ENCODE assay signal across 18 mouse cellular contexts in genomic region chr19:4217855-4218254, GRCm38 (mm10). TPM values are rescaled to one million over a fixed set of nuclear protein-coding genes. Genes with fewer than 3 reads are reported as not detected.
DNase-seq lines count a peak whose midpoint lies in the region; ATAC-seq and TF ChIP-seq lines count a peak whose summit lies in the region.
"Had no signal": no experiment of that assay in that cellular context is flagged by ENCODE, and none has a peak within 500 bp of the region (broad histone marks: within the 10 kb centered on the region; RNA-seq: fewer than 3 reads in every experiment).

No protein-coding gene starts in this region.

- no peak for TF ChIP-seq POLR2A in myocyte (IDR thresholded peaks at IDR 0.05; ENCODE audit: insufficient read length, low read depth)

- H3K4me3 ChIP-seq in intestine, embryonic 15.5 days (replicated peaks): no peak overlapping the region
- H3K4me3 ChIP-seq in myocyte: no peak overlapping the region
- no peak overlapping the region for H3K4me3 ChIP-seq in hindbrain, embryonic 16.5 days (ENCODE audit: low read length)
- H3K4me3 ChIP-seq: erythroblast, embryonic 14.5 days; hindbrain, embryonic 10.5 days; liver, embryonic 15.5 days had no signal

- no peak overlapping the region for H3ac ChIP-seq in myocyte (ENCODE audit: control insufficient read depth, insufficient read length)

- peak; percentile 85 for DNase-seq in Patski (ENCODE audit: low read depth, low spot score)
- DNase-seq in adipocyte (ENCODE audit: low spot score): peak; percentile 50
- no peak for DNase-seq in kidney, adult 8-10 months
- DNase-seq in lung, adult 18-20 months: no peak
- DNase-seq: cerebellum, adult 9-11 months; heart, adult 11 months; kidney, postnatal 25 days; right cerebral cortex, postnatal 14 days had no signal

- no peak for TF ChIP-seq CTCF in Patski (IDR thresholded peaks at IDR 0.05)

- H3K9ac ChIP-seq in intestine, embryonic 15.5 days: no peak overlapping the region
- H3K9ac ChIP-seq in hindbrain, embryonic 16.5 days (ENCODE audit: low read depth, low read length): no peak overlapping the region
- H3K9ac ChIP-seq: liver, embryonic 15.5 days had no signal

- no peak for ATAC-seq in Patski
- no peak for ATAC-seq in intestine, embryonic 15.5 days
- ATAC-seq in hindbrain, embryonic 16.5 days: no peak
- ATAC-seq: forebrain, embryonic 14.5 days had no signal

- CTCF ChIA-PET in Patski (lab: Charles Lee): interaction anchor here (0.9 to 20.5 kb wide), 4 partner anchors 6 to 93 kb away, joined by 3 to 396 read pairs (median 200); partner anchors contain the start of genes AC109138.7, Clcf1, Pold4 and Rad9a

- peak overlapping the region; percentile 91; the same call in 1 of the 2 replicates for H3K4me2 ChIP-seq in intestine, embryonic 15.5 days (replicated peaks)
- H3K4me2 ChIP-seq in myocyte (ENCODE audit: low read depth): peak overlapping the region; percentile 10
- H3K4me2 ChIP-seq in hindbrain, embryonic 16.5 days (ENCODE audit: low read length): no peak overlapping the region
- H3K4me2 ChIP-seq: liver, embryonic 15.5 days had no signal

- in situ Hi-C loops in Patski (cut with MboI; ENCODE audit: low pct_unique_long_range_greater_than_20kb): no loop called here

- H3K4me1 ChIP-seq in intestine, embryonic 15.5 days (replicated peaks): peaks cover 86% of the 10 kb centered on the region
- peaks cover 36% of the 10 kb centered on the region for H3K4me1 ChIP-seq in hindbrain, embryonic 16.5 days (ENCODE audit: control insufficient read depth, insufficient read depth, low read depth, low read length)

- H3K9me3 ChIP-seq in intestine, embryonic 15.5 days: no peaks in the 10 kb centered on the region
- H3K9me3 ChIP-seq in hindbrain, embryonic 16.5 days (ENCODE audit: control insufficient read depth, low read length): no peaks in the 10 kb centered on the region
- H3K9me3 ChIP-seq: hindbrain, embryonic 10.5 days; liver, embryonic 15.5 days had no signal

- peaks cover 4% of the 10 kb centered on the region; the same call in 1 of the 2 replicates for H3K36me3 ChIP-seq in intestine, embryonic 15.5 days
- no peaks in the 10 kb centered on the region for H3K36me3 ChIP-seq in myocyte (ENCODE audit: control insufficient read depth, insufficient read depth)
- no peaks in the 10 kb centered on the region for H3K36me3 ChIP-seq in hindbrain, embryonic 16.5 days (ENCODE audit: control insufficient read depth, insufficient read depth, low read length)
- H3K36me3 ChIP-seq: hindbrain, embryonic 10.5 days; liver, embryonic 15.5 days had no signal

- POLR2A ChIA-PET in Patski (lab: Charles Lee): interaction anchor here (1.0 to 16.4 kb wide), 6 partner anchors 9 to 53 kb away, joined by 3 to 199 read pairs (median 4); partner anchors contain the start of genes Pold4 and Rad9a

- WGBS in intestine, embryonic 15.5 days: 28% methylated on average over 3 of the region's 3 CpGs
- WGBS in hindbrain, embryonic 16.5 days: 46% methylated on average over 3 of the region's 3 CpGs

- H3K27me3 ChIP-seq in Patski: no peaks in the 10 kb centered on the region
- no peaks in the 10 kb centered on the region for H3K27me3 ChIP-seq in intestine, embryonic 15.5 days (replicated peaks)
- H3K27me3 ChIP-seq in myocyte (ENCODE audit: control insufficient read depth, insufficient read depth, insufficient read length): no peaks in the 10 kb centered on the region
- H3K27me3 ChIP-seq in hindbrain, embryonic 16.5 days (replicated peaks; ENCODE audit: control insufficient read depth, insufficient read depth, low read length): peaks cover 19% of the 10 kb centered on the region

- peaks cover 37% of the 10 kb centered on the region for H3K79me2 ChIP-seq in myocyte (ENCODE audit: control insufficient read depth, insufficient read depth)

- peak overlapping the region; percentile 70 for H3K27ac ChIP-seq in intestine, embryonic 15.5 days
- no peak overlapping the region for H3K27ac ChIP-seq in hindbrain, embryonic 16.5 days (ENCODE audit: low read depth, low read length)
- H3K27ac ChIP-seq: hindbrain, embryonic 10.5 days; liver, embryonic 15.5 days had no signal

TF ChIP-seq in myocyte, 11 proteins besides CTCF, POLR2A, EP300 and RAD21:
- TF ChIP-seq REST (IDR thresholded peaks at IDR 0.05; ENCODE audit: insufficient read depth, insufficient read length): no peak
- no peak for TF ChIP-seq TCF12 (IDR thresholded peaks at IDR 0.05; ENCODE audit: insufficient read depth, poor library complexity, severe bottlenecking)

RNA-seq across cellular contexts. Expression of gene AC109138.7, which starts 3.7 kb away (rescaled TPM):
- polyA plus RNA-seq in Patski (2021): 0.62 TPM
- polyA plus RNA-seq in intestine, embryonic 15.5 days (2015; fragmentation: Nextera tagmentation; extraction: Ambion mirVana): not detected in 2 replicates
- not detected for polyA plus RNA-seq in myocyte (2012; fragmentation: generic; extraction: Trizol)
- polyA plus RNA-seq in hindbrain, embryonic 16.5 days (2015; fragmentation: Nextera tagmentation; extraction: Ambion mirVana): not detected in 2 replicates
- polyA plus RNA-seq: erythroblast, embryonic 14.5 days; forebrain, embryonic 14.5 days; heart, embryonic 16.5 days; hindbrain, embryonic 10.5 days; liver, embryonic 15.5 days; neural tube, embryonic 14.5 days; thymus, postnatal 0 days had no signal

RNA-seq across cellular contexts. Expression of gene Clcf1, which starts 3.8 kb away (rescaled TPM):
- polyA plus RNA-seq in Patski (2021) (122 TPM), myocyte (2012; fragmentation: generic; extraction: Trizol) (11.5 TPM)
- 5.7 and 5.9 TPM in 2 replicates for polyA plus RNA-seq in intestine, embryonic 15.5 days (2015; fragmentation: Nextera tagmentation; extraction: Ambion mirVana)
- 1.0 and 1.1 TPM in 2 replicates for polyA plus RNA-seq in hindbrain, embryonic 16.5 days (2015; fragmentation: Nextera tagmentation; extraction: Ambion mirVana)
- polyA plus RNA-seq: erythroblast, embryonic 14.5 days had no signal

RNA-seq across cellular contexts. Expression of gene Pold4, which starts 13.8 kb away (rescaled TPM):
- polyA plus RNA-seq in Patski (2021) (49.5 TPM), myocyte (2012; fragmentation: generic; extraction: Trizol) (166 TPM)
- 35.0 and 40.8 TPM in 2 replicates for polyA plus RNA-seq in intestine, embryonic 15.5 days (2015; fragmentation: Nextera tagmentation; extraction: Ambion mirVana)
- 21.3 and 24.0 TPM in 2 replicates for polyA plus RNA-seq in hindbrain, embryonic 16.5 days (2015; fragmentation: Nextera tagmentation; extraction: Ambion mirVana)

RNA-seq across cellular contexts. Expression of gene Rad9a, which starts 16.4 kb away (rescaled TPM):
- polyA plus RNA-seq in Patski (2021) (33.9 TPM), myocyte (2012; fragmentation: generic; extraction: Trizol) (16.7 TPM)
- polyA plus RNA-seq in intestine, embryonic 15.5 days (2015; fragmentation: Nextera tagmentation; extraction: Ambion mirVana): 29.3 and 30.5 TPM in 2 replicates
- polyA plus RNA-seq in hindbrain, embryonic 16.5 days (2015; fragmentation: Nextera tagmentation; extraction: Ambion mirVana): 25.0 and 26.5 TPM in 2 replicates

RNA-seq across cellular contexts. Expression of gene Ppp1ca, which starts 26.0 kb away (rescaled TPM):
- polyA plus RNA-seq in Patski (2021): 674 TPM
- polyA plus RNA-seq in intestine, embryonic 15.5 days (2015; fragmentation: Nextera tagmentation; extraction: Ambion mirVana): 757 and 779 TPM in 2 replicates
- 702 TPM for polyA plus RNA-seq in myocyte (2012; fragmentation: generic; extraction: Trizol)
- 604 and 614 TPM in 2 replicates for polyA plus RNA-seq in hindbrain, embryonic 16.5 days (2015; fragmentation: Nextera tagmentation; extraction: Ambion mirVana)

Comparison
In these comparisons a context has a peak if more than half of its experiments do, and no peak if none do; other contexts are left out.
1. DNase-seq: peak in Patski (single experiment) and adipocyte (single experiment); none in kidney, adult 8-10 months (0 of 2) and lung, adult 18-20 months (0 of 2).